Mouse (Mus musculus) NIH3T3 (cell line): ENCODE results near the gene Gm36028.

Source experiments
- DNase-seq: peaks from one replicate; pipeline ENCODE4 v3.0.0-alpha.2; 2012; ENCODE audit warnings: low read depth

Gm36028 gene

DNA sequence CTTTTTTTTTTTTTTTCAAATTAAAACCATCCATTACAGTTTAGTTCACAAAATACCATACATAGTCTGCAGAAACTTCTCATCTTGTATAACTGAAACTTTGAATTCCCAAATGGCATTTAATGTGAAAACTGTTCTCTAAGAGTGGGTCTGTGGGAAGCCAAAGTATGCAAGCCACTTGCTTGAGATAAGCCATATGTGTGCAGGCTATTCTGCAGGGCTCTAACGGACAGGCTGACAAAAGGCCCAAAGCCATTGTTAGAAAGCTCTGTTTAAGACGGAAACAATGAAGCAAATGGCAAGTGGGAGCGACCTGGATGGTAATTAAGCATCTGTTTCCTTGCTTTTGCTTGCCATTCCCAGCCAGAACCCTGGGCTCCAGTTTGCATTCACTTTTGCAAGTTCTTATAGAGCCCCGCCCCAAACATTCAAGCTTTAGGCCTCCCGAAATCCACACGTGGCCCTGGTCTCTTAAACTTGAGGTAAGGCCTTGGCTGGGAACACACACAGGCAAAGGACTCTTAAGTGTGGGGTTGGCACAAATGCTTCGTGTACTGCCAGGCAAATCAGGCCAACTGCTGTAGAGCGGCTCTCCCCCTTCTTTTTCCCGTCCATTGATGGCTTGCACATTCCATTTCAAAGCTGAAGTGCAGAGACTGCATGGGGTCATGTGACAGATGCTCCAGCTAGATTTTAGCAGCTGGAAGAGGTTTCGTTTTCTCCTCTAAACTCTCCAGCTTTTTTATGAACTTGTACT is 51.9 kb downstream of the Gm36028 start:
- DNase-seq, result no peak

DNA sequence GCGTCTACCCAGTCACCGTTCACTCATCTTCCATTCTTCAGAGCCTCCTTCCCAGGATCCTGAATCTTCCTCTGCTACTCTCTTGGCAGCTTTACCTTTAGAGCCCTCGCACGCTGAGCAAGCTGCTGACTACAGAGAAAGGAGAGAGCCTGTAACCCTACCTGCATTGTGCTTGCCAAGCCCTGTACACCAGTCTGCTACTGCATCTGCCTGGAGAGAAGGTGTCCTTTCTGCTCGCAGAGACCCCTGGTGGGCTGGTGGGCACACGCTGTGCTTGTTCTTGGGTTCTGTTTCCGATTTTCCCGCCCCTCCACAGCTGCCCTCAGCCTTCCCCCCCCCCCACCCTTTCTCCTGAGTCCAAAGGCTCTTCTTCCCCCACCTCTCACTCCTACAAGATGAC is 53.7 kb downstream of the Gm36028 start:
- no peak for DNase-seq

DNA sequence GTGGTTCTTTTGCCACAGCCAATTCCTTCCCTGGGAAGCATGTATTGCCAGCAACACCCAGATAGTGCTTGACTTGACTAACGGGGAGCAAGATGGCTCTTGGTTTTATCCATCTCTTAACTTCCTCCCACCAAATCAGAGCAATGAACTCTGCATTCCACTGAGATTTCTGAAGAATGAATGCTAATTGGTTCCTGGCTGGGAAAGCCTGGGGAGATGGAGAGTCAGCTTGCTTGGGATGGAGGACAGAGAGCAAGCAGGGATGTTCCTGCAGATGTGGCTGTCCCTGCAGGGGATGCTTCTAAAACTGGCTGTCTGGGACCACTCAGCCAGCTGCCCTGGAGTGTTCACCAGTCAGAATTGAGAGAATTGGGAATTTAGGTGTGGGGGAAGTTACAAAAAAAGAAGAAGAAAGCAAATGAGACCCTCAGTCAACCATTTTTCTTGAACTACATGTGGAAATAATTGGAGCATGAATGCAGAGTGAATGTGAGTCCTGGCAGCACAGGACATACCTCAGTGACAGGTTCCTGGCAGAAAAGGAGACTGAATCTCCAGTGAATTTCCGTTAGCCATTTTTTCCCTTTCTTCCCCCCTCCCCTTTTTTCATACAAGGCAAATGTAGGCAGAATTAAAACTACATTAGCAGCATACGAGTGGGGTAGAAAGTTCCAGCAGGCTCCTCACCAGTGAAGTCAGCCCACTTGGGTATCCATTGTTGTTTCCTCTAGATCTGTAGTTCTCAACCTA is 55.0 kb downstream of the Gm36028 start:
- peak; percentile 55 for DNase-seq

DNA sequence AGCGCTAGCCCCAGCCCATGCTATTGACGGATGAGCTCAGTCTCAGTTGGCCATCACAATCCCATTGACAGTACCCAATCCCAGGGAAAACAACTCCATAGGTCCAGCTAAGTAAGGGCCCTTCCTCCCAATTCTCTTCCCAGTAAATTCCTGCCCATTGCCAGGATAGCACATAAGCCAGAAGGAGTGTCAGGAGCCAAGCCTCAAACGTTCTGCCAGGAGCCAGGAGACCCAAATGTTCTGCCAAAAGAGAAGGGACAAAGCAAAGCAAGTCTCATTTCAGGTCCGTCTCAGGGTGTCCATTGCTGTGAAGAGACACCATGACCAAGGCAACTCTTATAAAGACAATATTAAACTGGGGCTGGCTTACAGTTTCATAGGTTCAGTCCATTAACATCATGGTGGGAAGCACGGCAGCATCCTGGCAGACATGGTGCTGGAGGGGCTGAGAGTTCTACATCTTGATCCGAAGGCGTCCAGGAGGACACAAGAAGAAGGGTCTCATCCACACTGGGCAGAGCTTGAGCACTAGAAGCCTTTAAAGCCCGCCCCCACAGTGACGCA is 57.5 kb downstream of the Gm36028 start:
- no peak for DNase-seq

DNA sequence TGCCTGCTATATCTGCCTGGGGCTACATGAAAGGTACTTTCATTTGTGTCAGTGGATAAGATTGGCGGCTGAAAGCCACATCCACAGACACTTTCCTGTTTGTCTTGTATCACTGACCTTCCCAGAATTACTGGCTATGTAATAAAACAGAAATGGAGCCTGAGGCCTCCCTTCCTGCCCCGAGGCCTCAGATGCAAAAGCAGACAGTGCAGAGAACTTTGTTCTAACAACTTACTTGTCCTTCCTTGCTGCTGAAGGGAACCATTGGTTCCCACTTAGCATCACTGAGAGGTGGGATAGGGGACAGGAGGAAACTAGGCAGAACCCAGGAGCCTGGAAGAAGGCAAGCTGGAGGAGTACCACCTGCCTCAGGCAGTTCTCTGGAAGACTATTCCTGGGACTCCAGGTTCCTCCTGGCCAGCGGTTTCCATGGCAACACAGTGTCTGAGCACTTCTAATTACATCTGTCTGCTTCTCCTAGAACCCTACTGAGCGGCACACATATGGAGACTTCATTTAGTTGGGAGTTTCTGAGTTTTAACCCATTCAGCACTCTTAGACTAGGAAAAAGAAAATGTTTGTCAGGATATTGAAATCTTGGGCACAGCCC is 58.2 kb downstream of the Gm36028 start:
- DNase-seq, result no peak

DNA sequence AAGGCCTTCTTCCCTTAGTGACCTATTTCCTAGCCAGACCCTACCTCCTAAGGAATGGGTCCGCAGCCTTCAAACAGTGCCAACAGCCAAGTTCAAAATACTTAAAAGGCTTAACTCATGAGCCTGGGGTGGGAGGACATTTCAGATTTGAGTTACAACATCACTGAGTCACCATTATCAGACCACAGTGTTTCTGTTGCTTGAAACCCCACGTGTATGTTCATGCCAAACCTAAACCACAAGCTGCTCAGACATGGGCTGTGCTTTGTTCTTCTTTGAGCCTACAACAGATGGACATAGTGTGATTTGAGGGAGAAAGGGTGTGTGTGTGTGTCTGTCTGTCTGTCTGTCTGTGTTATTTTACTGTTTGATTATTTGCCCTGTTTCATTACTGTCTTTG is 59.8 kb downstream of the Gm36028 start:
- peak; percentile 84 for DNase-seq
